Mouse (Mus musculus): Measurements from ENCODE around the gene Celf1.

- no peak for TF ChIP-seq POLR2A (IDR thresholded peaks at IDR 0.05; ENCODE audit: insufficient read depth, low read depth, low read length)
- no peak for TF ChIP-seq CTCF (IDR thresholded peaks at IDR 0.05; ENCODE audit: insufficient read depth, low read depth, low read length)
These were observed 13.3 kb downstream of the Celf1 start for GRCm38 (mm10) chr2:90953461-90953860.
